Mouse (Mus musculus) forebrain, embryonic 12.5 days (tissue): ENCODE data around the gene Limk2. TPM values are rescaled to one million over a fixed set of nuclear protein-coding genes. Genes with fewer than 3 reads are reported as not detected.

Experiments
- ATAC-seq: fragments of 200-750 bp; cut with Nextera tagmentation; 2 replicates; pipeline ENCODE4 v1.8.0; 2017; ENCODE audit warnings: moderate TSS enrichment; ENCODE audit not compliant: low FRiP score
- H3K27ac ChIP-seq: fragments of 300-500 bp; sonication (generic); 2 replicates; pipeline ENCODE4 v1.5.1; 2016; ENCODE audit warnings: mild to moderate bottlenecking
- H3K27me3 ChIP-seq: fragments of 300-500 bp; sonication (generic); 2 replicates; pipeline ENCODE4 v1.6.1; 2016; ENCODE audit warnings: mild to moderate bottlenecking
- H3K36me3 ChIP-seq: fragments of 300-500 bp; sonication (generic); replicated peaks from 2 replicates; pipeline ENCODE4 v1.6.1; 2016; ENCODE audit warnings: mild to moderate bottlenecking
- H3K4me1 ChIP-seq: fragments of 300-500 bp; sonication (generic); 2 replicates; pipeline ENCODE4 v1.6.1; 2016
- H3K4me2 ChIP-seq: fragments of 300-500 bp; sonication (generic); 2 replicates; pipeline ENCODE4 v1.6.1; 2016; ENCODE audit warnings: mild to moderate bottlenecking, moderate library complexity
- H3K4me3 ChIP-seq: fragments of 300-500 bp; sonication (generic); replicated peaks from 2 replicates; pipeline ENCODE4 v1.5.1; 2016; ENCODE audit warnings: mild to moderate bottlenecking
- H3K9ac ChIP-seq: fragments of 300-500 bp; sonication (generic); 2 replicates; pipeline ENCODE4 v1.6.1; 2016; ENCODE audit warnings: mild to moderate bottlenecking
- H3K9me3 ChIP-seq: fragments of 300-500 bp; sonication (generic); 2 replicates; pipeline ENCODE4 v1.6.1; 2016
- WGBS: fragments of 180-500 bp; shearing (Covaris S2); methylation state at CpG from one replicate; pipeline ENCODE4 v1.1.7; 2016; 5-methylcytosine and 5-hydroxymethylcytosine counted together
- polyA plus RNA-seq: library from polyadenylated mRNA; unstranded; fragments of >200 nt; fragmentation: Nextera tagmentation; extraction: Ambion mirVana; gene quantifications from 2 replicates; pipeline ENCODE4 v1.2.1, GENCODE M21; 2016

Gene Limk2
- polyA plus RNA-seq, 1 experiment from 2014 or later: 79.4 TPM

DNA sequence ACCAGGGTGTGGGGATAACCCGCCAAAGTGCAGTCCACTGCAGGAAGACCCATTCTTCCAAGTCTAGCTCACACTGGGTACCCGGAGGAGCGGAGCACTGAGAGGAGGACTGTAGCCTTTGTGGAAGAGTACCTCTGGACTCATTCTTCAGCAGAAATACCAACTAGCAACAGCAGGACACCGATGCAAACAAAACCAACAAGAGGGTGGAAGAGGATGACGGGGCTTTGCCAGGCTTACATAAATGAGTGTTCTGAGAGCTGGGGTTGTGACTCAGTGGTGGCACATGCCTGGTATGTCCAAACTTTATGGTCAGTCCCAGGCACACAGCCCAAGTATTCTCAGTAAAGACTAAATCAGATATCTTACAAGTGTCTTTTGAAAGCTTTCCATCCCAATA, 107.9 kb downstream of the Limk2 start:
- H3K9ac ChIP-seq: no peak overlapping the region
- peaks cover 11% of the 10 kb centered on the region for H3K4me1 ChIP-seq
- H3K36me3 ChIP-seq: peaks cover 98% of the 10 kb centered on the region
- 93% methylated on average over 5 of the region's 5 CpGs for WGBS
- no peaks in the 10 kb centered on the region for H3K27me3 ChIP-seq
- no peaks in the 10 kb centered on the region for H3K9me3 ChIP-seq
- ATAC-seq: no peak
- no peak overlapping the region for H3K4me2 ChIP-seq
- no peak overlapping the region for H3K4me3 ChIP-seq
- no peak overlapping the region for H3K27ac ChIP-seq

DNA sequence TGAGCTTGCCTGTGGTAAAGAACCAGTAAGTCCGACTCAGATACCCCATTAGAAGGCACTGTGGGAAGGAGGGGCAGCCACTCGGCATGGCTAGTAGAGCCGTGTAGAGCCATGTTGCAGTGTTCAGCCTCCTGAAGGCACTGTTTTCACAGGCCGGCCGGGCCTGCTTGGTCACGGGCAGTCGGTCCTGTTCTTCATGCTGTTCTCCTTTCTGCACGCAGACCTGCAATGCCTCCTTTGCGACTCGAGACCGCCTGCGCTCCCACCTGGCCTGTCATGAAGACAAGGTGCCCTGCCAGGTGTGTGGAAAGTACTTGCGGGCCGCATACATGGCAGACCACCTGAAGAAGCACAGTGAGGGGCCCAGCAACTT, 110.2 kb downstream of the Limk2 start:
- no peak overlapping the region for H3K4me3 ChIP-seq

DNA sequence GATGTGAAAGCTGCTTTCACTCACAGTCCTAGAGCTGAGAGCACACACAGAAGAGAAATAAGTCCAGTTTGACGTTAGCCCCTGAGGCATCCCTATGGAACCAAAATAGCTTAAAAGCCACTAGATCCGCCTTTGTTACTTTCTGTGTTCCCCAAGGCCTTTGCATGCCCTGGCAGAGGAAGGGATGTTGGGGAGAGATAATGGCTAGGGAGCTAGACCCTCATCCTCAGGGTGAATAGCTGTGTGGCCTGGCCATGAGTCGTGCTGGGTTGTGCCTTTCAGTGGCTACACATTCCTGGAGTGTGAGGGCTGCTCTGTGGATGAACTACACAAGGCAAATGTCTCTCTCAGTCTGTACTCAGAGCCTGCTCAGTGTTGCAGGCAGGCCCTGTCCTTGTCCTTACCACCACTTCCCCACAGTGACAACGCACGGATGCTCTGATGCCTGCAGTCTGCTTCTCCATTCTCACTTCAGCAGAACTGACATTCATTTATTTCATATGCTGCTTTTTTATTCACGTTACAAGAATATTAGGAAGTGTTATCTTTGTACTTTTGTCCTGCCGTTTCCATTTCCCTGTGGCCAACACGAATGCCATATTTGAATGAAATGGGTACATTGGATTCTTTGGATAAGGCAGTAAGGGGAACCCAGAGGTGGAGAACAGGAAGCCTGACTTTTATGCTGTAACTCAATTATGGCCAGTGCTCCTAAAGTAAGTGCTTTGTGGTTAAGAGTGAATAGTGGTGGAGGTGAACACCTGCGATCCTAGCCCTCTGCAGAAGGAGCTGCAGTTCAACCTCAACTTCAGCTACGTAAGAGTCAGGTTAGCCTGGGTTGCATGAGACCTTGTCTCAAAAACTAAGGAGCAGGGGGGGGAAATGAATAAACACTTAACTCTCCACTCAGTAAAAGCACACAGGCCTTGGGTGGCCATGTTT, 110.8 kb downstream of the Limk2 start:
- 92% methylated on average over 10 of the region's 10 CpGs for WGBS
- no peak for ATAC-seq
- Histone ChIP-seq H3K4me2 (no peak overlapping the region), H3K27ac (no peak overlapping the region), H3K9ac (no peak overlapping the region), H3K9me3 (no peaks in the 10 kb centered on the region), H3K27me3 (no peaks in the 10 kb centered on the region), H3K4me3 (no peak overlapping the region), H3K36me3 (peaks cover 98% of the 10 kb centered on the region), H3K4me1 (peaks cover 40% of the 10 kb centered on the region)

More for the DNA sequence above, 110.2 kb downstream of the Limk2 start:
- Histone ChIP-seq H3K4me2 (no peak overlapping the region), H3K27me3 (no peaks in the 10 kb centered on the region), H3K36me3 (peaks cover 98% of the 10 kb centered on the region), H3K9ac (no peak overlapping the region), H3K27ac (no peak overlapping the region), H3K4me1 (peaks cover 34% of the 10 kb centered on the region), H3K9me3 (no peaks in the 10 kb centered on the region)
- 95% methylated on average over 14 of the region's 14 CpGs for WGBS
- ATAC-seq: no peak

DNA sequence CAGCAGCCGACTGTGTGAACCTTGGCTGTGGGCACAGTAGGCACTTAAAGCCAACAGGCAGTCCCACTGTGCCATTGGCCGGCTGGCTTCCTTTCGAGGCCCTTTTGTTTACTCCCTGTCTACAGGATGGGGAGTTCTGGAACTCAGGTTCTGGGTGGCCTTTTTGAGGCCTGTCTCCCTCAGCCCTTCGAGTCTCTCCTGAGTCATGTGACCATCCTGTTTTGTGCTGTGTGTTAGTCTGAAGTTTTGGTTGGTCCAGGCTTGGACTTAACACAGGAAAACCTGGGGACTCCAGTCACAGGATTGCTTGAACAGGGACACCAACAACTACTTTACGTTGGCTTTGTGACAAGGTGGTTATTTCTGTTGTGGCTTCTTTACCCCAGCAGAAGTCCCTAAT, 112.9 kb downstream of the Limk2 start:
- Histone ChIP-seq H3K4me3 (peak overlapping the region; percentile 1; the same call in 1 of the 2 replicates), H3K36me3 (peaks cover 77% of the 10 kb centered on the region), H3K9ac (peak overlapping the region; percentile 36; the same call in 1 of the 2 replicates), H3K27ac (no peak overlapping the region), H3K9me3 (no peaks in the 10 kb centered on the region), H3K4me2 (peak overlapping the region; percentile 89), H3K4me1 (peaks cover 44% of the 10 kb centered on the region), H3K27me3 (no peaks in the 10 kb centered on the region)
- WGBS: 67% methylated on average over 5 of the region's 5 CpGs
- no peak for ATAC-seq

DNA sequence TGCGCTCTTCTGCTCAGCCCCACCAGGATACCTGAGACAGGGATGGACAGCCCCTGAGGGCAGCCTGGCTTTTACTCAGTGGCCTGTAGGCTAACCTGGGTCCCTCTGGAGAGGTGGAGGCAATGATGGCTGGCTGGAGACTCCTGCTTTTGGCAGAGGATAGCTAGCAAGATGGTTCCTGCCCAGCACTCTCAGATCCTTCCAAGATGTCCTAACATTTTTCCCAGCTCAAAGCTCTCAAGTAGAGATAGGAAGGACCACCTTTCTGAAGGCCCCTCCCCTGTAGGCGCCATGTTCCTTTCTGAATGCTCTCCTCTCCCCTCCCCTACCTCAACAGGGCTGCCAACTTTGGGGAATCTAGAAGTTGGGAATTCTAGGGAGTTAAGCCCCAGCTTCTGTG, 114.3 kb downstream of the Limk2 start:
- no peaks in the 10 kb centered on the region for H3K27me3 ChIP-seq
- peaks cover 63% of the 10 kb centered on the region for H3K36me3 ChIP-seq
- WGBS: 91% methylated on average over 2 of the region's 2 CpGs
- no peaks in the 10 kb centered on the region for H3K9me3 ChIP-seq
- peak overlapping the region; percentile 97 for H3K9ac ChIP-seq
- peak overlapping the region; percentile 91 for H3K4me3 ChIP-seq
- peak overlapping the region; percentile 100; the same call in 1 of the 2 replicates for H3K27ac ChIP-seq
- ATAC-seq: no peak
- H3K4me2 ChIP-seq: peak overlapping the region; percentile 89
- H3K4me1 ChIP-seq: peaks cover 44% of the 10 kb centered on the region

Other genes starting within 250 kb of the Limk2 start
- 16.8 and 17.8 TPM in 2 replicates for gene Sfi1, start 215.7 kb downstream of the Limk2 start, polyA plus RNA-seq
- gene Eif4enif1, start 206.8 kb downstream of the Limk2 start, polyA plus RNA-seq: 58.1 TPM in 2 replicates
- gene Drg1, start 142.8 kb downstream of the Limk2 start, polyA plus RNA-seq: 268 and 271 TPM in 2 replicates
- 126 and 128 TPM in 2 replicates for gene Patz1, start 120.3 kb downstream of the Limk2 start, polyA plus RNA-seq
- gene Pik3ip1, start 78.8 kb downstream of the Limk2 start, polyA plus RNA-seq: 12.8 and 13.3 TPM in 2 replicates
- gene Rnf185, start 43.2 kb upstream of the Limk2 start, polyA plus RNA-seq: 42.4 and 43.2 TPM in 2 replicates
- gene Pla2g3, start 79.1 kb upstream of the Limk2 start, polyA plus RNA-seq: 0.59 and 0.64 TPM in 2 replicates
- gene Inpp5j, start 95.6 kb upstream of the Limk2 start, polyA plus RNA-seq: 0.49 and 0.52 TPM in 2 replicates
- gene Selenom, start 105.5 kb upstream of the Limk2 start, polyA plus RNA-seq: 49.7 and 51.0 TPM in 2 replicates
- 36.2 and 38.0 TPM in 2 replicates for gene Smtn, start 131.4 kb upstream of the Limk2 start, polyA plus RNA-seq
- gene Morc2a, start 240.0 kb upstream of the Limk2 start, polyA plus RNA-seq: 57.1 and 62.4 TPM in 2 replicates